Mouse (Mus musculus): ENCODE data around the gene Tmem156. TPM values are rescaled to one million over a fixed set of nuclear protein-coding genes. Genes with fewer than 3 reads are reported as not detected.

Tmem156 gene
- total and polyA plus RNA-seq, 3 experiments = 2.6 to 4.1 TPM; not detected in 1

DNA sequence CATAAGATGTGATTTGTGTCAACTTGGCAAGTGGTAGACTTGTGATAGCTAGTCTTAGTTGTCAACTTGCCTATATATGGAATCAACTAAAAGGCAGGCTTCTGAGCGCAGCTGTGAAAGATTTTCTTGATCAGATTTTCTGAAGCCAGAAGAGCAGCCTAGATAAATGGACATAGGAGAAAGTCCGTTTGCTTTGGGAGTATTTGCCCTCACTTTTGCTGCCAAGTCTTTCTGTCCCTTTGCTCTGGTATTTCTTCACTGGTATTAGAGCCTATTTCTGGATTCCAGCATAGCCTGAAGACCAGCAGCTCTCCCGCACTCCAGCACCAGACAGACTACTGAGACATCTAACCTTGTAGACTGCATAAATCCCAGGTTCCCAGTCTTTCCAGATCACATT, 30.7 kb upstream of the Tmem156 start:
- no peak overlapping the region for H3K27ac ChIP-seq (ENCODE audit: control insufficient read depth, low read depth, low read length)
- TF ChIP-seq CHD2 (IDR thresholded peaks at IDR 0.05; ENCODE audit: low read length) (no peak), ETS1 (IDR thresholded peaks at IDR 0.05; ENCODE audit: low read depth, low read length) (no peak), MXI1 (IDR thresholded peaks at IDR 0.05; ENCODE audit: low read depth, low read length) (no peak), BHLHE40 (IDR thresholded peaks at IDR 0.05; ENCODE audit: borderline replicate concordance, low read depth, low read length) (no peak), TBP (IDR thresholded peaks at IDR 0.05; ENCODE audit: low read depth, low read length) (no peak), POLR2A (IDR thresholded peaks at IDR 0.05; ENCODE audit: control insufficient read depth in 1 of 2, insufficient read depth in 1 of 2, low read depth in 1 of 2, low read length in 2 of 2, poor library complexity in 1 of 2) (no peak), ZKSCAN1 (IDR thresholded peaks at IDR 0.05; ENCODE audit: low read depth, low read length) (no peak), EP300 (IDR thresholded peaks at IDR 0.05; ENCODE audit: low read depth in 1 of 2, low read length in 2 of 2) (no peak), MAX (IDR thresholded peaks at IDR 0.05; ENCODE audit: low read length) (no peak), GABPA (IDR thresholded peaks at IDR 0.05; ENCODE audit: low read depth, low read length) (no peak), ZC3H11A (IDR thresholded peaks at IDR 0.05; ENCODE audit: low read depth, low read length) (no peak), MYB (IDR thresholded peaks at IDR 0.05; ENCODE audit: low read depth, low read length) (no peak), JUND (IDR thresholded peaks at IDR 0.05; ENCODE audit: low read depth, low read length) (no peak)
- H3K27me3 ChIP-seq (ENCODE audit: control insufficient read depth in 1 of 2, insufficient read depth in 2 of 2, low read length in 2 of 2) = no peaks in the 10 kb centered on the region
- 0 out of 4 replicates have a peak, but pooled peaks cover 0 to 3% of the 10 kb centered on the region in 2 experiments for H3K4me1 ChIP-seq (ENCODE audit: control insufficient read depth in 1 of 2, insufficient read depth in 2 of 2, low read length in 2 of 2)
- DNase-seq (ENCODE audit: low read depth, low spot score) = no peak
- H3K9me3 ChIP-seq (replicated peaks; ENCODE audit: insufficient read depth, low read length) = no peaks in the 10 kb centered on the region
- H3K9ac ChIP-seq (ENCODE audit: control insufficient read depth, low read depth, low read length, poor library complexity, severe bottlenecking) = no peak overlapping the region
- no peak overlapping the region for H3K4me3 ChIP-seq (ENCODE audit: control insufficient read depth in 1 of 2, insufficient read depth in 1 of 2, low read depth in 2 of 2, low read length in 2 of 2)
- no peaks in the 10 kb centered on the region for H3K36me3 ChIP-seq (ENCODE audit: control insufficient read depth in 1 of 2, insufficient read depth in 2 of 2, low read length in 2 of 2)
- H3K79me2 ChIP-seq (ENCODE audit: control insufficient read depth, insufficient read depth, low read length, poor library complexity) = no peaks in the 10 kb centered on the region

DNA sequence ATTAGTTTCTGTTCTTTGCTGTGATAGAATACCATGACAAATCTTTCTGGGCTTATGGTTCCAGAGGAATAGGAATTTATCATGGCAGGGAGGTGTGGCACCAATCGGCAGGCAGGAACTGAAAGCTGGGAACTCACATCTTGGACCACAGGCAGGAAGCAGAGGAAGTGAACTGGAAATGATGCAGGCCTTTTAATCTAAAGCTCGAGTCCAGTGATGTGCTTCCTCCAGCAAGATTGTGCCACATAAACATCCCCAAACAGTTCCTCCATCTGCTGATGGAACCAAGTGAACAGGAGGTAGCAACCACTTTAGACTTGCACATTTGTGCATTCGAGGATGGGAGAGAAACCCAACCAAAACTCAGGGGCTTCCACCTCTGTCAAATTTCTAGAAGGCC, 28.0 kb upstream of the Tmem156 start:
- TF ChIP-seq MEF2A (IDR thresholded peaks at IDR 0.05; ENCODE audit: extremely low read depth, insufficient replicate concordance, low read depth, low read length, poor library complexity, severe bottlenecking) = no peak
- H3K9ac ChIP-seq (ENCODE audit: control insufficient read depth, low read depth, low read length, poor library complexity, severe bottlenecking) = no peak overlapping the region
- no peaks in the 10 kb centered on the region; a peak in 1 of 4 replicates for H3K36me3 ChIP-seq (ENCODE audit: control insufficient read depth in 1 of 2, insufficient read depth in 2 of 2, low read length in 2 of 2)
- H3K79me2 ChIP-seq (ENCODE audit: control insufficient read depth, insufficient read depth, low read length, poor library complexity) = no peaks in the 10 kb centered on the region
- H3K4me1 ChIP-seq (ENCODE audit: control insufficient read depth in 1 of 2, insufficient read depth in 2 of 2, low read length in 2 of 2) = no peaks in the 10 kb centered on the region
- H3K9me3 ChIP-seq (replicated peaks; ENCODE audit: insufficient read depth, low read length) = no peaks in the 10 kb centered on the region
- H3K27ac ChIP-seq (ENCODE audit: control insufficient read depth, low read depth, low read length) = no peak overlapping the region
- H3K27me3 ChIP-seq (ENCODE audit: control insufficient read depth in 1 of 2, insufficient read depth in 2 of 2, low read length in 2 of 2) = no peaks in the 10 kb centered on the region
- DNase-seq (ENCODE audit: low read depth, low spot score) = no peak
- H3K4me3 ChIP-seq (ENCODE audit: control insufficient read depth in 1 of 2, insufficient read depth in 1 of 2, low read depth in 2 of 2, low read length in 2 of 2) = no peak overlapping the region

DNA sequence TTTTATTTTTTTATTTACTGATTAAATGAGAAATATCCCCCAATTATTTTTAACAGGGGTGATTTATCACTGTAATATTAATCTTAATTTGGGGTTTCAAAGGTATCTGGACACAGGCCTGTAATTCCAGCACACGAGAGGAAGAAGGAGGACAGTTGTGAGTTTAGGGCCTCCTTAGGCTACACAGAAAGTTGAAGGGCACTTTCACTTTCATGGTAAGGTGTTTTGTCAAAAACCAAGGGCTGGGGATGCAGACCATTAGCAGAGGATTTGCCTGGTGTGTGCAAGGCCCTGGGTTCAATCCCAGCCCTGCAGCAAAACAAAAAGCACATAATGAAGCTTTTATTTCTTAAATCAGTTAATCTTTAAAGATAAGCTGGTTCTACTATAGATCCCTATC, 27.6 kb upstream of the Tmem156 start:
- H3K4me1 ChIP-seq (ENCODE audit: control insufficient read depth in 1 of 2, insufficient read depth in 2 of 2, low read length in 2 of 2) = no peaks in the 10 kb centered on the region
- no peaks in the 10 kb centered on the region for H3K9me3 ChIP-seq (replicated peaks; ENCODE audit: insufficient read depth, low read length)
- no peak overlapping the region for H3K9ac ChIP-seq (ENCODE audit: control insufficient read depth, low read depth, low read length, poor library complexity, severe bottlenecking)
- no peak overlapping the region for H3K4me3 ChIP-seq (ENCODE audit: control insufficient read depth in 1 of 2, insufficient read depth in 1 of 2, low read depth in 2 of 2, low read length in 2 of 2)
- no peak for DNase-seq (ENCODE audit: low read depth, low spot score)
- H3K27ac ChIP-seq (ENCODE audit: control insufficient read depth, low read depth, low read length) = no peak overlapping the region
- H3K36me3 ChIP-seq (ENCODE audit: control insufficient read depth in 1 of 2, insufficient read depth in 2 of 2, low read length in 2 of 2) = no peaks in the 10 kb centered on the region; a peak in 1 of 4 replicates
- H3K27me3 ChIP-seq (ENCODE audit: control insufficient read depth in 1 of 2, insufficient read depth in 2 of 2, low read length in 2 of 2) = no peaks in the 10 kb centered on the region
- TF ChIP-seq GATA1 (IDR thresholded peaks at IDR 0.05; ENCODE audit: low read depth, low read length) (no peak), SMC3 (IDR thresholded peaks at IDR 0.05; ENCODE audit: low read depth, low read length) (no peak), TAL1 (IDR thresholded peaks at IDR 0.05; ENCODE audit: low read length) (no peak), MEF2A (IDR thresholded peaks at IDR 0.05; ENCODE audit: extremely low read depth, insufficient replicate concordance, low read depth, low read length, poor library complexity, severe bottlenecking) (no peak), RCOR1 (IDR thresholded peaks at IDR 0.05; ENCODE audit: low read depth, low read length) (no peak), MAFK (IDR thresholded peaks at IDR 0.05; ENCODE audit: borderline replicate concordance, low read depth, low read length) (no peak), ELF1 (IDR thresholded peaks at IDR 0.05; ENCODE audit: low read depth, low read length) (no peak), GABPA (IDR thresholded peaks at IDR 0.05; ENCODE audit: low read depth, low read length) (no peak), NELFE (IDR thresholded peaks at IDR 0.05; ENCODE audit: low read depth, low read length) (no peak), TCF12 (IDR thresholded peaks at IDR 0.05; ENCODE audit: low read depth, low read length) (no peak)
- no peaks in the 10 kb centered on the region for H3K79me2 ChIP-seq (ENCODE audit: control insufficient read depth, insufficient read depth, low read length, poor library complexity)

All from MEL (cell line).